In the genomic region with DNA sequence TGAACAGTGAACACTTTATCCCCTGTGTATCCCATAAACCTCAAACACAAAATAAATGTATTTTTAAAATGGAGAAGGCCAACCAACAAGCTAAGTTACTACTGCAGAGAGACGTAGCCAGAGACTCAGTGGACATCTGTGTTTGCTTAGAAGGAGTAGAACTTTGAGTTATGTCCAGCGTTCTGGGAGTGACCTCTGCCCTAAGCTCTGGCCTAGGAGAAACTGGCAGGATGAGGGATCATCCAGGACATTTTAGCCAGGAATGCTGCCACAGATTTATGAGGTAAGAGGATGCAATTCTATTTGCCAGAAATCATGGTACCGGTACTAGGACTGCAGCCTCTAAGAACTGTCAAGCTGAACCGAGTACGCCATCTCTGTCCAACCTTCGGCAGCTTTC, we compare ENCODE assay signal across 14 mouse cellular contexts.
A peak's percentile ranks its signal among the peaks of the same experiment; 100 is the strongest.
DNase-seq lines count a peak whose midpoint lies in the region.
"Had no signal": no experiment of that assay in that cellular context is flagged by ENCODE, and none has a peak within 500 bp of the region (broad histone marks: within the 10 kb centered on the region; RNA-seq: fewer than 3 reads in every experiment).

No protein-coding gene starts in this region.

- DNase-seq in embryo, embryonic 10.5 days (ENCODE audit: low spot score), result peak; percentile 50
- DNase-seq in embryo, embryonic 11 days, result no peak
- DNase-seq in kidney, adult 9 months, result peak; percentile 31
- no peak for DNase-seq in kidney, postnatal 25 days
- DNase-seq in adipocyte (ENCODE audit: low spot score), result peak; percentile 10
- DNase-seq in naive thymus-derived CD4-positive, alpha-beta T cell, adult 2 months (ENCODE audit: low read depth), result peak; percentile 39
- DNase-seq: adrenal gland, adult 2 months; adrenal gland, postnatal 25 days; cerebellum, adult 2 months; cerebellum, postnatal 10 days; gastrocnemius, adult 2 months; gastrocnemius, postnatal 25 days; heart, postnatal 10 days; heart, postnatal 4 days had no signal

Comparison
In these comparisons a context has a peak if more than half of its experiments do, and no peak if none do; other contexts are left out.
1. DNase-seq: peak in embryo, embryonic 10.5 days (single experiment), kidney, adult 9 months (single experiment), adipocyte (single experiment) and naive thymus-derived CD4-positive, alpha-beta T cell, adult 2 months (single experiment); none in embryo, embryonic 11 days (single experiment) and kidney, postnatal 25 days (0 of 2).